Mouse (Mus musculus) cerebellum, postnatal 4 days (tissue): ENCODE measurements around the gene Stat2.
"Not testable (repeated sequence)": the region's sequence is repeated elsewhere in the genome, so short reads cannot be mapped to it uniquely, and the experiment has no call there.

Source experiments
- DNase-seq, 2 experiments: peaks; one replicate each; pipeline ENCODE4 v3.0.0; 2022; ENCODE audit warnings: low spot score in 2 of 2, mixed read lengths in 1 of 2

Gene Stat2

DNA sequence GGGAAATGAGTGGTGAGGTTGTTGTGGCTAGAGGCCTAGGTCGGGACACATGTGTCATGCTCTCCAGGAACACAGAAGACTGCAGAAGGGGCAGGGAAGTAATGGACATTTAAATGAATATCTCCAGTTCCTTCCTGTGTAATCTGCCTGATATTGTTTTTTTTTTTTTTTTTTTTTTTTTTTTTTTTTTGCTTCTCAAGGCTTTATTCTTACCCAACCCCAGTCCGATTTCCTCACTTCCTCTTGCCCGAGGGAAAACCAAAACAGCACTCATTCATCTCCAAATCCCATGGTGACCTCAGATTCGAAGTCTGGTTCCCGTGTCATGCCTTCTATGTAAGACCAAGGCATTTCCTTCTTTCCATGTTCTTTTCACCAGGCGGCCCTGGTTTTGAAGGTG lies 27.9 kb downstream of the Stat2 start:
- DNase-seq: no peak

DNA sequence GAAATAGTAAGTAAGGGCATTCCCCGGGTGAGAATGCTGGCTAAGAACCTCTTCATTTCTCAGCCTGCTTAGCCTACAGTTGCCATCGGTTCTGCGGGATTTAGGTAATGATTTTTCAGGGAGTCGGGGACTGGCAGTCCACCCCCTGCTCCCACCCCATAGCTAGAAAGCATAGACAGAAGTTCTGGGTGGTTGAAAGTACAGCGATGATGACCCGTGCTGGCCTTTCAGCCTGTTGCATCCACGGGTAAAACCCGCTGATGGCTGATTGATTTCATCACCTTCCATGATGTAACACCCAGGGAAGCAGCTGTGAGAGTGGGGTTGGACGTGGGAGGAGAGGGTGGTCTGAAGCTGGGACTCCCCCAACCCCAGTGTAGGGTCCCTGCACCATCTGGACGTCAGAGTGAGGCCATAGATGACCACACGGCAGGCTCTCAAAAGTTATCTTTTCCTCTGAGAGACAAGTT lies 28.4 kb downstream of the Stat2 start, which contains the start of gene Il23a:
Il23a (minus strand) TSS at position 51 of the 470 bp plus-strand sequence.
- DNase-seq: no peak

DNA sequence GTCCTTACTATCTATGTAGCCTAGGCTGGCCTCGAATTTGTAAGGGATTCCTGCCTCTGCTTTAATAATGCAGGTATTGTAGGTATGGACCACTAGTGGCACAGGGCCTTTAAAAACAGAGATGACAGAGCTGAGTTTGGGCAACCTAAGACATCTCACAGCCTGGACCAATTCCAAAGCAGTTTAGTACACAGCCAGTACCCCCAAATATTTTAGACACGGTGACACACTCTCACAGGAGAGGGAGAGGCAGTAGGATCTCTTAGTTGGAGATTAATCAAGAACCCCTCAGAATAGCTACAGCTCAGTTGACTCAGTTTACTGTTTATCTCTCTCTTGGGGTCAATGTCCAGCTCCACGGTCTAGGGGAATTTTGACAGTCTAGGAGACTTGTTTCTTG lies 32.0 kb downstream of the Stat2 start:
- DNase-seq: no peak

DNA sequence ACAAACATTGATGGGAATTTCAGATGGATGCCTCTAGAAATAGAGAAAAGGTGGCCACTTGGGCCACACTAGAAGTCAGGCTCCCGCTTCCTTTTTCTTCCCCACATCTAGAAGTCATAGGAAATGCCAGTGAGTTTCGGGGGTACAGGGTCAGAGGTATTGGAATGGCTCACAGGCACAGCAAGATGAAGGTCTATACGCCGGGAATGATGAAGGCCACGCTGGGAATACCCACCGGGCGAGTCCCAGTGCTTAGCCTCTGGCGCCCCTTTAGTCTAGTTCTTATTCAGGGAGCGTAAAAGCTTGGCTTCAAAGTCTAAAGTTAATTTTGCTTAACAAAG lies 32.4 kb downstream of the Stat2 start:
- DNase-seq: no peak

DNA sequence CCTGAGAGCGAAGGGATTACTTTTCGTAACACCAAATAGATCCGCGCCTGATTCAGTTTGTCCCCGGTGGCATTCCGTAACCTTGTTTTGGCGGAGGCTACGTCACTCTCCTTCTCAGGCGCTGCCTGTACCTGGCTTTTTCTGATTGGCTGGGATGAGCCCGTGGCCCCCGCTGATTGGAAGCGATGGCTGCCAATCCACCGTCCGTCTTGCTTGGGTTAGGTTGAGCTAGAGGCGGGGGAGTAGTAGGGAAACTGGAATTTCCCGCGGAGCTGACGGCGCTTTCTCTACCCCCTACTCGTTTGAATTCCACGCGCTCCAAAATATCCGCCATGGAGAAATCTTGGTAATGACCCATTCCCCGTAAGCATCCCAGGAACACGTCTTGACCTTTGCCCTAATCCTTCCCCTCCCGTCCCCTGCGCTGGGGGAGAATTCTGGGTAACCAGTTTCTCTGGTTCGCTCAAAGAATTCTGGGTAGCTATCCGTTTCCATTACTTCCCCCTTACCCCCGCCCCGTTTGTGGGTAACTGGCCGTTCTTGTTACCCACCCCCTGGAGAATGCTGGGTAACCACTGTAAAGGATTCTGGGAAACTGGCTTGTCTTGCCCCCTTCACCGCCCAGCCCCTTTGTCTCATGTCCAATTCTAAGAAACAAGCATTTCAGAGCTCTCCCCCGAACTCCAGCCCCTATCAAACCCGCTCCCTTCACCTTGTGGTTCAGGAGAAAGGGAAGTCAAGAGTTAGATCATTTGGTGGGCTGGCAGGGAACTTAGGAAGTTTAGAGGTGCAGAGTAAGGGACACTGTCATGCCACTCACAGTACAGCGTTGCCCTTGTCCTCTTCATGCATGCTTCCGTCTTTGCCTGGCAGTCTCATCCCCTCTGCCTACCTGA lies 33.0 kb downstream of the Stat2 start, which contains the start of gene Pan2:
Pan2 (plus strand) TSS at position 210 of the 896 bp plus-strand sequence.
- DNase-seq: peak; percentile 99 to 100

DNA sequence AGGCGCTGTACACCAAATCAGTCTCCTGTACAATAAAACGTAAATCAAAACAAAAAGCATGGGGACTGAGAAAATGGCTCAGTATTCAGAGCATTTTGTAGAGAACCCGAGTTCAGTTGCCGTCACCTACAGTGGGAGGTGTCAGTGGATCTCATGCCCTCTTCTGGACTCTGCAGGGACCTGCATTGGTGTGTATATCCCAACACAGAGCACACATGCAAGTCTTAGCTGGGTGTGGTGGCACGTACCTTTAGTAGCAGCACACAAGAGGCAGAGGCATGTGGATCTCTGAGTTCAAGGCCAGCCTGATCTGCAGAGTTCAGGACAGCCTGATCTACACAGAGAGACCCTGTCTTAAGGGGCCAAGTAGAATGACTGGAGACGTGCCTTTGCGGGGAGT lies 39.3 kb downstream of the Stat2 start:
- no peak for DNase-seq

DNA sequence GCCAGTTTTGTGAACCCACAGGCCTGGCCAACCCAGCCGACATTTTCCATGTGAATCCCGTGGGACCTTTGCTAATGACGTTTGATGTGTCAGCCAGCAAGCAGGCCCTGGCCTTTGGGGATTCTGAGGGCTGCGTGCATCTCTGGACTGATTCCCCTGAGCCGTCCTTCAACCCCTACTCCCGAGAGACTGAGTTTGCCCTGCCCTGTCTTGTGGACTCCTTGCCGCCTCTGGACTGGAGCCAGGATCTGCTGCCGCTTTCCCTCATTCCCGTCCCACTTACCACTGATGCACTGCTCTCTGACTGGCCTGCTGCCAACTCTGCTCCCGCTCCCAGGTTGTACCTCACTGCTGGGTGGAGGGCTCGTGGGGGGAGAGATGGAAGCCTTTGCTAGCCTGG lies 39.8 kb downstream of the Stat2 start:
- no peak for DNase-seq

DNA sequence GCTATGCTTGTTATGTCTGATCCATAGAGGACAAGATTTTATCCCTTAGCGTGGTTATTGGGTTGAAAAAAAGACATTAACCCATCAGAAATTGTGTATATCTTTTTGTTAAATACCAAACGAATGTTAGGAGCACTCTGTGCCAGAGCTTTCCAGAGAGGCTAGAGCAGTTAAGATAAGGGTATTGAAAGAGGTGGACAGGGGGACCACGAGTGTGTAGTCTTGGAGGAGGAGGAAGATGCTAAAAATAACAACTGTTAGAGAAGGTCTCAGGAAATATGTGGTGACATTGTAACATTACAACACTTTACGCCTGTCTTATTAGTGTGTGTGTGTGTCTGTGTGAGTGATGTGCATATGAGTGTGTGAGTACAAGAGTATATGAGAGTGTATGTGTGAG lies 40.5 kb downstream of the Stat2 start:
- no peak for DNase-seq

DNA sequence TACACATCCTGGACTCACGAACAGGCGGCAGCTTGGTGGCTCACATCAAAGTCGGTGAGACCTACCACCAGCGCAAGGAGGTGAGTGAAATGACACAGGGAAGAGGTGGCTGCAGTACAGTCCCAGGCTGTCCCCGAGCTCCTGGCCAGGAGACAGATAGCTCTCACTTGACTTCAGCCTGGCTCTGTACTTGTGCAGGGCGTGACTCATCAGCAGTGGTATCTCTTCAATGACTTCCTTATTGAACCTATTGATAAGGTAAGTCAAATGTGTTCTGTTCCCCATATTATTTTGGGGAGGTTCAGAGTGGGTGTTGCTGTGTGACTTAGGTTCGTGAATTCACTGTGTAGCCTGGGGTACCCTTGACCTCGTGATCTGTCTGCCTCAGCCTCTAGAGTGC lies 45.2 kb downstream of the Stat2 start:
- DNase-seq: no peak

DNA sequence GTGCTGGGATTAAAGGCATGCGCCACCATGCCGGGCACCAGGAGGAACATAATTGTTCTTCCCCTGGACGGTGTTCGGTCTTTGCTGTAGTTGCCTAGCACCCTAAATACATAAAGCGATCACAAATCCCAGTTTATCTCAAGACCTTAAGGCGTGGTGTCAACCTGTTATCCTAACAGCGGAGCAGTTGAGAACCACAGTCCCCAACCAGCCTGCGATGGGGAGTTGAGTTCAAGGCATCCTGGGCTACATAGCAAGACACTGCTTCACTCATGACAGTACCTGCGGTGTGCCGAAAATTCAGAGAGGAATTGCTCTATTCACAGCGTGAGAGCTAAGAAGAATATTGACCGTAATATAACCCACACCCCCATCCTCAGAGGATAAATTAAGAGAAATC lies 51.3 kb downstream of the Stat2 start:
- no peak for DNase-seq

DNA sequence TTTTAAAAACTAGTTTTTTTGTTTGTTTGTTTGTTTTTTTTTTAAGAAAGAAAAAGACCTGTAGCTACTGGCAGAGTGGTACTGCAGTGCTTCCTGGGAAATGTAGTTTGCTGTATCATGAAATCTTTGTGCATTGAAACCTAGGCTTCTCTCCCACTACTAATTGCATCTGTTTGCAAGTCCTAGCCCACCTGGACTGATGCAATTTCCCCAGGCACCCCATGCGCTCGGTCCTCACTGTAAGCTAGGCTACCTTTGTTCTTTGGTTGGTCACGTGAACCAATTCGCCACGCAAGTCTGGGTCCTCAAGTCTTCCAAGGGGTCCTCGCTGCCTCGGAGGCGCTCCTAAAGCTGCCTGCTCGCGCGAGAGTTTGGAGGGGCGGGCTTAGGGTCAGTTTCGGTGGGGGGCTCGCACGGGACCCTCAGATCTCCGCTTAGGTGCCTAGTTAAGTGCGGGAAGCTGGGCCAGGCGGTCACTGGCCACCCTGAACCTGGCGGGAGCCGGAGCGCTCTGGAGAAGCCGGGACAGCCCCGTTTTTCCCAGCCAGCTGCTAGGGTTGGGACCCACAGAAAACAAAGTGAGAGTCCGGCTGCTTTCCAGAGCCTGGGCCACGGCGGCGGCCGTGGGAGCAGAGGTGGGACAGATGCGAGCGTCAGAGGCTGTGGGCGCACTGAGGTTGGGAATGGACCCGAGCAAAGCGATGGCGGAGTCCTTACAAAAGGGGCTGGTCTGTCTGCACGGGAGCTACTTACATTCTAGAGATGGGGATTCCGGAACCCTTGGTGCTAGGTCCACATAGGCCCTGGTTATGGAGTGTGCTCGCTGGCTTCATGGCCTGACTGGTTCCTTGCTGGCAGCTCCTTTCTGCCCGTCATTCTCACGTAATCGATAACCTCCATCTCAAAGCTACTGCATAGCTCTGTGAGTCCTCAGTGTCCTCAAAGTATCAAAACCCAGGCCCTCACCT lies 52.1 kb downstream of the Stat2 start, which contains the start of gene Cnpy2:
Cnpy2 (plus strand) TSS at position 319 of the 968 bp plus-strand sequence.
- peak; percentile 75 to 85 for DNase-seq

DNA sequence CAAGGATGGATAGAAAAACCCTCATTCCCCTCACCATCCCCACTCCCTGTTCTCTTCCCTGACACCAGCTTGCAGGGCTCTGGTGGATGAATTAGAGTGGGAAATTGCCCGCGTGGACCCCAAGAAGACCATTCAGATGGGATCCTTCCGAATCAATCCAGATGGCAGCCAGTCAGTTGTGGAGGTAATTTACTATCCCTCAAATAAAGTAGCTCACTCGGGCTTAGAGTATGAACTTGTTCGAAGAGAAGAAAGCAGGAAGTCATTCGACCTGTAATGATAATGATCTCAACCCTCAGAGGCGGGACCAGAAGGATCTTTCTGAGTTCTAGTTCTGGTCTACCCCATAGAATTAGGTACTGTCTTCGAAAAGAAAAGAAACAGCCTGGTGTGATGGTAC lies 53.2 kb downstream of the Stat2 start:
- DNase-seq: no peak

DNA sequence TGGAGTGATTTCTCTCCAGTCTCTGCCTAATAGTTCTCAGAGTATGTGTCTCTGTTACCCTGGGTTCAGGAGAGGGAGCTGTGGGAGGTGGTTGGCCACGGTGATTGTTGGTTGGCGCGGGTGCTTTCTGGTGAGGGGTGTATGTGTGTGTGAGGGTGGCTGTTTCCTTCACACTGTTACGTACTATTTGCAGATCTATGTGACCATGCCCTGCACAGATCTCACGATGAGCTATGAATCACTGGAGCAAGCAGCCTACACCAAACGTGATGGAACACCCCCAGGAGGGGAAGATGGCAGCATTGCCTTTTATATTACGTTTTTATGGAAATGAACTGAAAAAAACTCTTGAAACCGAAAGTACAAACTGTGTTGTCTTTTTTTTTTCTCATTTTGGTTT lies 56.5 kb downstream of the Stat2 start:
- DNase-seq: no peak

DNA sequence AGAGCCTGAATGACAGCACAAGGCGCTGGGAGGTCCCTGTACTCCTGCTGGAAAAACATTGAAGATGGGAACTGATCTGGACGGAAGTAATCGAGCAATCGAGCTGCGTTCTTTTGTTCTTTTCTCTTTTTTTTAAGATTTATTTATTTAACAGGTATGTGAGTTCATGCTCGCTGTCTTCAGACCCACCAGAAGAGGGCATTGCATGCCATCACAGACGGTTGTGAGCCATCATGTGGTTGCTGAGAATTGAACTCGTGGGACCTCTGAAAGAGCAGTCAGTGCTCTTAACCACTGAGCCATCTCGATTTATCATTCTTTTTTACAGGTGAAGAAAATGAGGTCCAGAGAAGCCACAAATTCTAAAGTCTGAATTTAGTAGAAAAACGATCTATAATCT lies 57.3 kb downstream of the Stat2 start:
- DNase-seq: no peak

DNA sequence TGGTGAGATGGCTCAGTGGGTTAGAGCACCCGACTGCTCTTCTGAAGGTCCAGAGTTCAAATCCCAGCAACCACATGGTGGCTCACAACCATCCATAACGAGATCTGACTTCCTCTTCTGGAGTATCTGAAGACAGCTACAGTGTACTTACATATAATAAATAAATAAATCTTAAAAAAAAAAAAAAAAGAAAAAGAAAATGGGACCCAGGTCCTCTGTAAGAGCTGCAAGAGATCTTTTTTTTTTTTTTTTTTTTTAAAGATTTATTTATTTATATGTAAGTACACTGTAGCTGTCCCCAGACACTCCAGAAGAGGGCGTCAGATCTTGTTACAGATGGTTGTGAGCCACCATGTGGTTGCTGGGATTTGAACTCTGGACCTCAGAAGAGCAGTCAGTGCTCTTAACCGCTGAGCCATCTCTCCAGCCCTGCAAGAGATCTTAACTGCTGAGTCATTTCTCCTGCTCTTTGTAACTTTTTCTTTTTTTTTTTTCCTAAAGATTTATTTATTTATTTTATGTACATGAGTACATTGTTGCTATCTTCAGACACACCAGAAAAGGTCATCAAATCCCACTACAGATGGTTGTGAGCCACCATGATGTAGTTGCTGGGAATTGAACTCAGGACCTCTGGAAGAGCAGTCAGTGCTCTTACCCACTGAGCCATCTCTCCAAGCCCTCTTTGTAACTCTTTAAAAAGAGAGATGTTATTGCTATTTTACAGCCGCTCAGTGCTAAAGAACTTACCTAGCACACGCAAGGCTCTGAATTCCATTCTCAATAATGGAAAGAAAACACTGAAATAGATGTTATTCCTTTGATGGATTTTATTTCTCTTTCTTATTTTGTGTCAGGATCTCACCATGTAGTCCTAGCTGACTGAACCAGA lies 62.2 kb downstream of the Stat2 start:
- DNase-seq: not testable (repeated sequence)

DNA sequence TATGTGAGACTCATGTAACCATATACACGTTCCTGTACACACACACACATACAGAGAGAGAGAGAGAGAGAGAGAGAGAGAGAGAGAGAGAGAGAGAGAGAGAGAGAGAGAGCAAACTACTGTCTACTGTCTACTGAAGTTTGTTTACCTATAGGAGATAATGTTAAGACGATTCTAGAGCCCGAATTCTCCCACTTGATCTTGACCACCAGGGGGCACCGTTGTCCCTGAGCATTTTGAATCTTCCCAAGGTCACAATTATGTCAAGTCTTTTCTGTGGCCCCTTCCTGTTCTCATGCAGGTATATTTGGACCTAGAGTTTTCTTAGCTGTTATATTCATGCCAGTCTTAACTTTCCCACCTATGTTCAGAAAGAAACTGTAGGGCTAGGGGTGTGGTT lies 65.2 kb downstream of the Stat2 start:
- peak in 1 of 2 experiments; percentile 64 for DNase-seq

DNA sequence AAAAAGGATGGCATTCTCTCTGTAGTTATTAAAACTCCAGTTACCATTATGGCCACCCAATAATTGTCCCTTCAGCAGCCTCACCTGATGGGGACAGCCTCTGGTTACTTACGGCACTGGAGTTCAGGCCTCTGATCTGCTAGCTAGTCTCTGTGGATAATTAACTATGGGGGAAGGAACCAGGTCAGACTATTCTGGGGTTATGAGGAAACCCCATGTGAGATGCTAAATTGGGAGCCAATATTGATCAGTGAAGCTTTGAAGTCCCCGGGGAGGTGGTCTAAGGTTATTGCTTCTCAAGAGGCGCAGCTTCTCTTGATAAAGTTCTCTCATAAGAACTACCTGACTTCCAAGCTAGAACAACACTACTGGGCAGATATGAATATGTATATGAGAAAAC lies 65.8 kb downstream of the Stat2 start:
- DNase-seq: no peak

DNA sequence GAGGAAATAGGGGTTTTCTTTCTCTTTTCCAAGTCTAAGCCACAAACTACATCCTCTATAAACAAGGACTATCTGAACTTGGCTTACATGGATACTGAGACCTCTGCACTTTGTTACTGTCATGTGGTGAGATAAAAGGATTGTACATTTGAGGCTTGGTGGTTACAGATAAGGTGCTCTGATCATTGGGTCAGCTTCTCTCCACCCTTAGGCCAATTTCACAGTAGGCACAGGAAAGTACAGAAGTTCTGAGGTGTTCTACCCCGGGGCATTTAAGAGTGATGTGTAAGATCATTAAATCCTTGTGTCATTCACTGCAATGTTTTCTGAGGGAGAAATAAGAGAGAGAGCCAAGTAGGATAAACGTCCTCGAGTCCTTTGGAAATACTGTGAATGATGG lies 66.2 kb downstream of the Stat2 start:
- DNase-seq: no peak

DNA sequence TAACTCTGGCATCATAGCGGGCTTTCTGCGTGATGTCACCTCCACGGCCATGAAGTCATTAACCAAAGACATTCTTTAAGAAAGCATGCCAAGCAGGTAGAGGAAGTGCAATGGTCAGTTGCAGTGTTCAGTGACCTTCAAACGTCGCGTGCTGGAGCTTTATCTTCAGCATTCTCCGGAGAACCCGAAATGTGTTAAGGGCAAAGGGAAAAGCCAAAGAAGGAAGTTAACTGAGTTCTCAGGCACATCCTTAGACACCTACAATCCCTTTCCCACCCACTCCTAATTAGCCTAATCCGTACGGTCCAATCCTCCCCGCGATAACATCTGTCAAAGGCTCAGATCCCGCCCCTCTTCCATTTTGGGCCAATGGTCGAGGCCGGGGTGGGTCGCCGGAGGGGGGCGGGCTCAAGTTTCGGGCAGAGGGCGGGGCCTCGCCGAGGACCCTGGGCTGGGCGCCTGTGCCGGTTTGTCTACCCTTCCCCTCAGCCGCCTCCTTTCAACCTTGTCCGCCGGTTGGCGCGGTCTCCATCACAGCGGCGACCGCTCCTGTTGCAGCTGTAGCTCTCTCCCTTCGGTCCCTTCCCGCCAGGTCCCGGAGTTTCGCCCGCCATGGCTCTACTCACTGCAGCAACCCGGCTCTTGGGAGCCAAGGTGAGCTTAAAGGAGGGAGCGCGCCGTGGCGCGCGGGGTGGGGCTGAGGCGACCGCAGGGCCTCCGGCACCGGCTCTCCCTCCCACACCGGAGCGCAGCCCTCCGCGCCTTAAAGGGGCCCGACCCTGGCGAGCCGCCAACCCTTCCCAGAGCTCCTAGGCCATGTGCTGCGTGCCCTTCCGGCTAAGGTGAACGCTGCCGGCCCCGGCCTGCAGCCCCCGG lies 67.2 kb downstream of the Stat2 start, which contains the start of gene Cs:
Cs (plus strand) TSS at position 429 of the 876 bp plus-strand sequence.
- DNase-seq: peak; percentile 94 to 97

DNA sequence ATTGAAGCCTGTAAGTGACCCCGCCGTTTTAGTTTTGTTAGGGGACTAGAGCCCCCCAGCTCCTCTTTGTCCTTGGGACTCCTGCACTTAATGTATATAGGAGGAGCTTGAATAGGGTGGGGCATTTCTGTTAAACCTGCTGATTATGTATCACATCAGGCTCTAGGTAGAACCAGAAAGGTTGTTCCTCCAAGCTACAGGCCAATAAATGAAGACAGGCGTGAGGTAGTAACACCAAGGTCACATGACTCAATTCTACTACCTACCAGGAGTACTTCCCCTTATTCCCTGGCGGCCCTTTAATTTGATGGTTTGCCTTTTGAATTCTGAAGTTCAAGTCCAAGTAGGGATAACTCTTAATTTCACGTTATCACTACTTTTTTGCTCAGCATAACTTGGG lies 68.1 kb downstream of the Stat2 start:
- no peak for DNase-seq
